Mouse (Mus musculus) limb, embryonic 14.5 days (tissue): ENCODE data around the gene Slc31a1. TPM values are rescaled to one million over a fixed set of nuclear protein-coding genes. Genes with fewer than 3 reads are reported as not detected.

ENCODE experiments used
- ATAC-seq: fragments of 200-750 bp; cut with Nextera tagmentation; 2 replicates; pipeline ENCODE4 v1.8.0; 2017; ENCODE audit warnings: low read depth, moderate number of reproducible peaks, moderate TSS enrichment; ENCODE audit not compliant: low FRiP score
- DNase-seq: peaks from one replicate; pipeline ENCODE4 v3.0.0-alpha.2; 2015; ENCODE audit warnings: low spot score
- H3K27ac ChIP-seq: fragments of 300-500 bp; sonication (generic); replicated peaks from 2 replicates; pipeline ENCODE4 v1.5.1; 2014; ENCODE audit warnings: low read depth, mild to moderate bottlenecking, low read length, moderate library complexity, mixed read lengths
- H3K27me3 ChIP-seq: fragments of 300-500 bp; sonication (generic); 2 replicates; pipeline ENCODE4 v1.6.1; 2014; ENCODE audit warnings: low read length, mixed read lengths; ENCODE audit not compliant: control insufficient read depth, insufficient read depth
- H3K36me3 ChIP-seq: fragments of 300-500 bp; sonication (generic); 2 replicates; pipeline ENCODE4 v1.6.1; 2014; ENCODE audit warnings: mild to moderate bottlenecking, low read length, moderate library complexity, mixed read lengths; ENCODE audit not compliant: control insufficient read depth, insufficient read depth
- H3K4me1 ChIP-seq: fragments of 300-500 bp; sonication (generic); 2 replicates; pipeline ENCODE4 v1.6.1; 2014; ENCODE audit warnings: antibody characterized with exemption, low read length, mixed read lengths; ENCODE audit not compliant: control insufficient read depth, insufficient read depth
- H3K4me2 ChIP-seq: fragments of 300-500 bp; sonication (generic); replicated peaks from 2 replicates; pipeline ENCODE4 v1.6.1; 2014; ENCODE audit warnings: low read depth, mild to moderate bottlenecking, low read length, moderate library complexity; ENCODE audit not compliant: severe bottlenecking
- H3K4me3 ChIP-seq: fragments of 300-500 bp; sonication (generic); replicated peaks from 2 replicates; pipeline ENCODE4 v1.5.1; 2014; ENCODE audit warnings: low read length
- H3K9ac ChIP-seq: fragments of 300-500 bp; sonication (generic); 2 replicates; pipeline ENCODE4 v1.6.1; 2014; ENCODE audit warnings: mild to moderate bottlenecking, low read depth, low read length, moderate library complexity; ENCODE audit not compliant: severe bottlenecking
- H3K9me3 ChIP-seq: fragments of 300-500 bp; sonication (generic); 2 replicates; pipeline ENCODE4 v1.6.1; 2016; ENCODE audit warnings: low read length; ENCODE audit not compliant: control insufficient read depth
- POLR2A ChIP-seq: fragments of 200-500 bp; IDR thresholded peaks from 2 replicates; pipeline ENCODE4 v1.8.0; 2012; ENCODE audit warnings: inconsistent platforms, mild to moderate bottlenecking, moderate library complexity, borderline replicate concordance; ENCODE audit not compliant: insufficient read depth, insufficient read length; ENCODE audit errors: extremely low read depth
- WGBS: fragments of 180-500 bp; shearing (Covaris S2); extraction: QIAGEN DNeasy Blood & Tissue Kit; methylation state at CpG from one replicate; pipeline ENCODE4 v1.1.7; 2014; 5-methylcytosine and 5-hydroxymethylcytosine counted together
- polyA plus RNA-seq, 2 experiments: library from polyadenylated mRNA; depleted of rRNA in 1 of 2; stranded (reverse) in 1 of 2; unstranded in 1 of 2; fragments of >200 nt; fragmentation: Nextera tagmentation in 1 of 2; extraction: Ambion mirVana in 1 of 2; gene quantifications; 2 replicates each; pipeline versions ENCODE4 v1.2.1 to v1.2.3; 2012 to 2014

The Slc31a1 gene
- polyA plus RNA-seq, 2 experiments: 33.3 to 45.0 TPM

DNA sequence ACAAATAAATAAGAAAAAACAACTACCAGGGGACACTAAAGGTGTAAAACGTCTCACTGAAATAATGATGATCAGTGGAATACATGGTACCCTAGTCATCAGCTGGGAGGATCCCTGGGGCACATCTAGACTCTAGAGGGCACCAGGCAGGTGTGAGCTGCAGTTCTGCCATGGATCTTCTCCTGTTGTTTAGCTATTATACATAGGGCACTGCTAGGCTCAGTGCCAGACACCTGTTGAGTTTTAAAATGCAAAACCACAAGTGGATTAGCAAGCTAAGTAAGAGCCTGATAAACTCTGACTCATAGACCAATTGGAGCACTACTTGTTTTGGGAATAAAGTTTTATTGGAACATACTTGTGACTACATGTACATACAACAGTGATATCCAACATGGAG, 42.2 kb upstream of the Slc31a1 start:
- no peaks in the 10 kb centered on the region for H3K4me1 ChIP-seq
- no peak overlapping the region for H3K4me2 ChIP-seq
- no peak overlapping the region for H3K4me3 ChIP-seq
- no peak overlapping the region for H3K9ac ChIP-seq
- no peak for TF ChIP-seq POLR2A
- H3K27me3 ChIP-seq: no peaks in the 10 kb centered on the region
- H3K27ac ChIP-seq: no peak overlapping the region
- peaks cover 64% of the 10 kb centered on the region for H3K36me3 ChIP-seq
- ATAC-seq (no peak), DNase-seq (no peak)
- no peaks in the 10 kb centered on the region for H3K9me3 ChIP-seq
- WGBS: 74% methylated on average over 1 of the region's 1 CpGs

DNA sequence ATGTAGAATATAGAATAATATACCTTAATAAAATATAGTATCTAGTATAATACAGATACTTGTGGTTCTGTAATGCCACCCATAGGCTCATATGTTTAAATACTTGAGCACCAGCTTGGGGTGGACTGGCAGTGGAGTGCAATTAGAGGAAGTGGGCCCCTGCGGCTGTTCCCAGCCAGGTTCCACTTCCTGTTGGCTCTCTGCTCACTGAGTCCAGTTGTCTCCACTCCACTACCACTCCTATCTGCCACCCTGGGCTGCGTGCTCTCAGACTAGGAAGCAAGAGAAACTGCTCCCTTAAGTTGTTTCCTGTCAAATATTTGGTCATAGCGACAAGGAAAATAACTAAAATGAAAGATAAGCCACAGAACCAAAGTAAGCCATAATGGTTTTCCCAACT, 37.8 kb upstream of the Slc31a1 start:
- no peak overlapping the region for H3K9ac ChIP-seq
- no peak overlapping the region for H3K4me3 ChIP-seq
- H3K4me2 ChIP-seq: no peak overlapping the region
- H3K36me3 ChIP-seq: peaks cover 88% of the 10 kb centered on the region
- DNase-seq (no peak), ATAC-seq (no peak)
- no peaks in the 10 kb centered on the region for H3K4me1 ChIP-seq
- TF ChIP-seq POLR2A: no peak
- no peaks in the 10 kb centered on the region for H3K27me3 ChIP-seq
- H3K9me3 ChIP-seq: no peaks in the 10 kb centered on the region
- H3K27ac ChIP-seq: no peak overlapping the region
- WGBS: 87% methylated on average over 3 of the region's 3 CpGs

DNA sequence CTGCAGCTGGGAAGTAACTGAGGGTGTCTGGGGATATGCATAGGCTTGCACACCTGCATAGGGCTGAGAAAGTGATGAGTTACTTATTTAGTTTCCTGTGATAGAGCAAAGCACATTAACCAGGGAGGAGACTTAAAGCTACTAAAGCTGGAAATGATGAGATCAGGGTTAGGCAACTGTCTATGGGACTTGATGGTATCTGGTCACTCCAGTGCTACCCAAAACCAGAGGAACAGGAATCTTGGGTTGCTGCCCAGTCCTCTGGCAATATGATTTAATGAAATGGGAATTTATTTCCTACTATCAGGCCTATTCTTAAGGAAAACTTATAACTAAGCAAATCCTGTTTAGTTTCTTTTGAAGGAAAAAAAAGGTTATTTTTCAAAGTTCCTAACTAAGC, 34.4 kb upstream of the Slc31a1 start:
- Histone ChIP-seq H3K9ac (no peak overlapping the region), H3K36me3 (peaks cover 81% of the 10 kb centered on the region), H3K4me3 (no peak overlapping the region), H3K27me3 (no peaks in the 10 kb centered on the region), H3K4me2 (no peak overlapping the region), H3K4me1 (no peaks in the 10 kb centered on the region), H3K27ac (no peak overlapping the region), H3K9me3 (no peaks in the 10 kb centered on the region)
- ATAC-seq: no peak
- TF ChIP-seq POLR2A: no peak
- no peak for DNase-seq

DNA sequence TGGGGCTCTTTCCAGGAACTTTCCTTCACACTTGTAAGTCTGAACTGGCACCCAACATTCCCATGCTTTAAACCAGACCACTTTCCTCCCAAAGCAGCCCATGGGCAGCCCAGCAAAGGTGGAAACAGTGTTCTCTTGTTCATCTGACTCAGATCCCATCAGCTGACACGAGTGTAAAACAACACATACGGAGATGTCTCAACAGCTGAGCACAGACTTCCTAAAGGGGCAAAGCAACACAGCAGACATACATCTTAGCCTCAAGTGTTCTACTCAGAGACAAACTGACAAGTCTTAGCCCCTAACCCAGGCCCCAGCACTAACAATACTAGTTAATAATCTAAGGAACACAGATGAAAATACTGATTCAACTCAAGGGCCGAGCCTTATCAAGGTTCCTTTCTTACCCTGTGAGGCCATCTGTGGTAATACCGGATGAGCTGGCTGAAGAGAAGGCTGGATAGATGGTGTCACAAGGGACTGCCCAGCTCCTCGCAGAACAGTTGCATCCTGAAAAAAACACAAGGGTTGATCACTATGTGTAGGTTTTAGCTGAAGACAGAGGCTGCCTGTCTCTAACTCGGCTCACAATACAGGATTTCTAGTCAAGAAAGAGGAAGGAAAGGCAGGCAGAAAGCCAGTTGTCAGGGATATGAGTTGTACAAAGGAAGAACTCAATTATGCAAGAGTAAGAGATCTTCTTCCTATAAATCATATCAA, 31.4 kb upstream of the Slc31a1 start:
- Histone ChIP-seq H3K9me3 (no peaks in the 10 kb centered on the region), H3K9ac (no peak overlapping the region), H3K27ac (no peak overlapping the region), H3K4me3 (no peak overlapping the region), H3K4me1 (no peaks in the 10 kb centered on the region), H3K27me3 (no peaks in the 10 kb centered on the region), H3K4me2 (no peak overlapping the region), H3K36me3 (peaks cover 77% of the 10 kb centered on the region)
- WGBS: 88% methylated on average over 6 of the region's 6 CpGs
- ATAC-seq (no peak), DNase-seq (no peak)
- TF ChIP-seq POLR2A: no peak

DNA sequence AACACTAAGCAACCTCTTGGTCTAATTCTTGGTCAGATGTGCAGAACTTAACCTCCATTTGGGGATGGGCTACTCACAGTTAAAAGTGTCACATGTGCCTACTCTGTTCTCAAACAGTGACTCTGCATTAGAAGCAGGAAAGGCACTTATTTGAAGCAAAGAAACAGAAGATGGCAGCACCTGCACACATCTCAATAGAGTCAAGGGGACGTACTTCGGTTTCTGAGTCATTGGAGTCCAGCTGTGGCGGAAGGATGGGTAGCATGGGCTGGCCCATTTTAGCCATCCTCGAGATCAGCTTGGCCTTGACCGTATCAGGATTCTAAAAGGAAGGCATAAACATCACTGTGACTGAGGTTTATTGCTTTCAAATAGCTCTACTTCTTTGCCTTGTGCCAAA, 28.6 kb upstream of the Slc31a1 start:
- Histone ChIP-seq H3K4me3 (no peak overlapping the region), H3K4me1 (no peaks in the 10 kb centered on the region), H3K27me3 (no peaks in the 10 kb centered on the region), H3K27ac (no peak overlapping the region), H3K4me2 (no peak overlapping the region), H3K9ac (no peak overlapping the region), H3K36me3 (peaks cover 70% of the 10 kb centered on the region), H3K9me3 (no peaks in the 10 kb centered on the region)
- no peak for TF ChIP-seq POLR2A
- ATAC-seq (no peak), DNase-seq (no peak)
- 88% methylated on average over 5 of the region's 5 CpGs for WGBS
